Mouse (Mus musculus): ENCODE measurements around the gene Iglon5.

- TF ChIP-seq GATA1 (IDR thresholded peaks at IDR 0.05; ENCODE audit: borderline replicate concordance, low read length) (no peak), FLI1 (IDR thresholded peaks at IDR 0.05; ENCODE audit: low read length) (no peak)
Measured at GRCm38 (mm10) chr7:43448246-43448645, 41.6 kb downstream of the Iglon5 start.
